Mouse (Mus musculus): ENCODE data around the gene BC049352. TPM values are rescaled to one million over a fixed set of nuclear protein-coding genes. Genes with fewer than 3 reads are reported as not detected.

BC049352 gene
- polyA plus RNA-seq, 1 experiment from 2014 or later = 0.38 TPM

Small RNA genes within 50 kb of the gene (microRNA-seq; reads per million reads assigned to microRNA genes)
- gene Mir7086 = not detected

Other genes starting within 250 kb of the BC049352 start
- 38.5 and 42.7 TPM in 2 replicates for gene Ube4a, start 216.4 kb upstream of the BC049352 start, polyA plus RNA-seq (2015; fragmentation: Nextera tagmentation; extraction: Ambion mirVana)
- not detected in 2 replicates for gene Cd3g, start 201.6 kb upstream of the BC049352 start, polyA plus RNA-seq (2015; fragmentation: Nextera tagmentation; extraction: Ambion mirVana)
- not detected in 2 replicates for gene Cd3d, start 200.2 kb upstream of the BC049352 start, polyA plus RNA-seq (2015; fragmentation: Nextera tagmentation; extraction: Ambion mirVana)
- not detected in 2 replicates for gene Cd3e, start 172.4 kb upstream of the BC049352 start, polyA plus RNA-seq (2015; fragmentation: Nextera tagmentation; extraction: Ambion mirVana)
- gene Mpzl2, start 142.2 kb upstream of the BC049352 start, polyA plus RNA-seq (2015; fragmentation: Nextera tagmentation; extraction: Ambion mirVana) = 0.38 and 0.96 TPM in 2 replicates
- 1.0 and 1.2 TPM in 2 replicates for gene Mpzl3, start 126.8 kb upstream of the BC049352 start, polyA plus RNA-seq (2015; fragmentation: Nextera tagmentation; extraction: Ambion mirVana)
- gene Jaml, start 102.8 kb upstream of the BC049352 start, polyA plus RNA-seq (2015; fragmentation: Nextera tagmentation; extraction: Ambion mirVana) = 0.34 and 0.61 TPM in 2 replicates
- 5.7 and 6.9 TPM in 2 replicates for gene Scn2b, start 64.2 kb upstream of the BC049352 start, polyA plus RNA-seq (2015; fragmentation: Nextera tagmentation; extraction: Ambion mirVana)
- gene Scn4b, start 43.6 kb upstream of the BC049352 start, polyA plus RNA-seq (2015; fragmentation: Nextera tagmentation; extraction: Ambion mirVana) = 0.24 and 0.27 TPM in 2 replicates
- gene Tmprss4, start 22.1 kb downstream of the BC049352 start, polyA plus RNA-seq (2015; fragmentation: Nextera tagmentation; extraction: Ambion mirVana) = not detected in 2 replicates
- gene Il10ra, start 87.1 kb downstream of the BC049352 start, polyA plus RNA-seq (2015; fragmentation: Nextera tagmentation; extraction: Ambion mirVana) = 0.52 TPM in 2 replicates
- gene Tmprss13, start 137.1 kb downstream of the BC049352 start, polyA plus RNA-seq (2015; fragmentation: Nextera tagmentation; extraction: Ambion mirVana) = 0.10 TPM in 1 of 2 replicates, not detected in the other
- 481 and 559 TPM in 2 replicates for gene Fxyd6, start 188.2 kb downstream of the BC049352 start, polyA plus RNA-seq (2015; fragmentation: Nextera tagmentation; extraction: Ambion mirVana)
- gene Fxyd2, start 217.7 kb downstream of the BC049352 start, polyA plus RNA-seq (2015; fragmentation: Nextera tagmentation; extraction: Ambion mirVana) = 6.6 and 8.7 TPM in 2 replicates
- 27.9 and 28.0 TPM in 2 replicates for gene Dscaml1, start 244.6 kb downstream of the BC049352 start, polyA plus RNA-seq (2015; fragmentation: Nextera tagmentation; extraction: Ambion mirVana)